Mouse (Mus musculus): ENCODE data around the gene Ndufs7. TPM values are rescaled to one million over a fixed set of nuclear protein-coding genes. Genes with fewer than 3 reads are reported as not detected.

The Ndufs7 gene
- polyA plus RNA-seq, 1 experiment = 314 TPM

GRCm38 (mm10) chr10:80257936-80258335, 9.0 kb downstream of the Ndufs7 start:
- TF ChIP-seq CTCF (IDR thresholded peaks at IDR 0.05; ENCODE audit: extremely low read depth, insufficient read depth, insufficient read length, insufficient replicate concordance) (no peak), POLR2A (IDR thresholded peaks at IDR 0.05; ENCODE audit: low read depth, low read length) (no peak)
- Histone ChIP-seq H3K36me3 (ENCODE audit: control insufficient read depth, insufficient read depth, low read length) (peaks cover 30% of the 10 kb centered on the region), H3K4me1 (ENCODE audit: control insufficient read depth, insufficient read depth, insufficient read length) (peaks cover 8% of the 10 kb centered on the region), H3K4me3 (ENCODE audit: extremely low read depth, insufficient read depth, insufficient read length) (no peak overlapping the region), H3K27me3 (ENCODE audit: control insufficient read depth, insufficient read depth, low read length) (no peaks in the 10 kb centered on the region), H3K27ac (ENCODE audit: insufficient read depth, low read length) (no peak overlapping the region; the same call in 1 of the 2 replicates)
- DNase-seq (ENCODE audit: low read depth in 1 of 2, low spot score in 2 of 2) = no peak
- 74% methylated on average over 2 of the region's 2 CpGs for WGBS

GRCm38 (mm10) chr10:80258752-80259462, 10.0 kb downstream of the Ndufs7 start:
- Histone ChIP-seq H3K4me3 (ENCODE audit: extremely low read depth, insufficient read depth, insufficient read length) (no peak overlapping the region), H3K4me1 (ENCODE audit: control insufficient read depth, insufficient read depth, insufficient read length) (peaks cover 8% of the 10 kb centered on the region), H3K36me3 (ENCODE audit: control insufficient read depth, insufficient read depth, low read length) (peaks cover 27% of the 10 kb centered on the region), H3K27ac (ENCODE audit: insufficient read depth, low read length) (no peak overlapping the region), H3K27me3 (ENCODE audit: control insufficient read depth, insufficient read depth, low read length) (no peaks in the 10 kb centered on the region)
- 94% methylated on average over 14 of the region's 14 CpGs for WGBS
- no peak for TF ChIP-seq CTCF (IDR thresholded peaks at IDR 0.05; ENCODE audit: extremely low read depth, insufficient read depth, insufficient read length, insufficient replicate concordance)
- TF ChIP-seq POLR2A (IDR thresholded peaks at IDR 0.05; ENCODE audit: low read depth, low read length) = no peak
- no peak for DNase-seq (ENCODE audit: low read depth in 1 of 2, low spot score in 2 of 2)

DNA sequence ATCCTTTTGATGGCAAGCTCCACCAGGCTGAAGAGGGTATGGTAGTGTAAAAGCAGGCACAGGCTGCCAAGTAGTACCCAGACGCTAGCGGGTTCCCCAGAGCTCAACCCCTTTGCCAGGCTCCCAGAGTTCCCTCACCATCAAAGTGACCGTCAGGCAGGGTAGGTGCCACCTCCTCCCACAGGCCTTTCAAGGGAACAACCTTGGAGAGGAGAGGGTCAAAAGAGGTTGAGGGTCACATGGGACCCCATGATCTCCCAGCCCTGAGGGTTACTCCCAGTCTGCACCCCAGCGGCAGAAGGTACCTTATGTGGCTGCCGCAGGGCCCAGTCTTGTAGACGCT, 10.5 kb downstream of the Ndufs7 start:
- no peak for TF ChIP-seq POLR2A (IDR thresholded peaks at IDR 0.05; ENCODE audit: low read depth, low read length)
- TF ChIP-seq CTCF (IDR thresholded peaks at IDR 0.05; ENCODE audit: extremely low read depth, insufficient read depth, insufficient read length, insufficient replicate concordance) = no peak
- Histone ChIP-seq H3K4me3 (ENCODE audit: extremely low read depth, insufficient read depth, insufficient read length) (no peak overlapping the region), H3K27me3 (ENCODE audit: control insufficient read depth, insufficient read depth, low read length) (no peaks in the 10 kb centered on the region), H3K4me1 (ENCODE audit: control insufficient read depth, insufficient read depth, insufficient read length) (peaks cover 8% of the 10 kb centered on the region), H3K36me3 (ENCODE audit: control insufficient read depth, insufficient read depth, low read length) (peaks cover 24% of the 10 kb centered on the region), H3K27ac (ENCODE audit: insufficient read depth, low read length) (no peak overlapping the region)
- no peak for DNase-seq (ENCODE audit: low read depth in 1 of 2, low spot score in 2 of 2)
- 92% methylated on average over 6 of the region's 6 CpGs for WGBS

DNA sequence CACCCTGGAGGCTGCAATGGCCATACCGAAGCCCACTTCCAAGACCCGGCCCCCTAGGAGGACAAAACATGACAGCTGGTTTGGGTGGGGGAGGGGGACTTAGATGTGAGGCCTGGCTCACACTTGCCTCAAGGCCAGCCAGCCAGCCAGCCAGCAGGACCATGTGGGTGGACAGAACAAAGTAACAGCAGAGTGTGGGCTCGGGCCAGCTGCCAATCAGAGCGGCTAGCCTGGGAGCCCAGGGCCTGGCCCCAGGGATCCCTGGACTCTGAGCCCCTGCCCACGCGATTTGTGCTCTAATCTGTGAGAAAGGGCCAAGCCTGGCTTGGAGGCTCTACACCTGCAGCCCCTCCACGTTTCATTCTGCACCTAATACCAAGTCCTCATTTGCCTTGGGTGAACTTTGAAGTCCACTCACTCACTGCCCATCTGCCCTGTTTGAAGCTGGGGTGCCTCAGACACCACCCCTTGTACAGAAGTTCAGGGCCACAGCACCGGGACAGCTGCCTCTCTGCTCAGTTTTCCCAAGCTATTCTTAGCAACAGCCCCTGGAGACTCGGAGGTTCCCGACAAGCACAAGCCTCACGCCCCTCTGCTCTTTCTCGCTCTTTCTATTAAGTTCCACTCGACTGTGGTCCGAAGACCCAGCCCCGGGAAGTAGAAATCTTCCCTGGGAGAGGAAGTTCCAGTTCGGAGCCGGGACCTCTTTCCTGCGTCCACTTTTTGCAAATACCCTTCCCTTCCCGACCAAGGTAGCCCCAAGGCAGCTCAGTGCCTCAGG, 11.1 kb downstream of the Ndufs7 start:
- TF ChIP-seq CTCF (IDR thresholded peaks at IDR 0.05; ENCODE audit: extremely low read depth, insufficient read depth, insufficient read length, insufficient replicate concordance) = no peak
- TF ChIP-seq POLR2A (IDR thresholded peaks at IDR 0.05; ENCODE audit: low read depth, low read length) = no peak
- H3K36me3 ChIP-seq (ENCODE audit: control insufficient read depth, insufficient read depth, low read length) = peaks cover 18% of the 10 kb centered on the region
- H3K4me1 ChIP-seq (ENCODE audit: control insufficient read depth, insufficient read depth, insufficient read length) = peaks cover 8% of the 10 kb centered on the region
- WGBS = 32% methylated on average over 19 of the region's 19 CpGs
- no peak for DNase-seq (ENCODE audit: low read depth in 1 of 2, low spot score in 2 of 2)
- H3K27me3 ChIP-seq (ENCODE audit: control insufficient read depth, insufficient read depth, low read length) = no peaks in the 10 kb centered on the region
- H3K27ac ChIP-seq (ENCODE audit: insufficient read depth, low read length) = no peak overlapping the region
- H3K4me3 ChIP-seq (ENCODE audit: extremely low read depth, insufficient read depth, insufficient read length) = peak overlapping the region; percentile 52

DNA sequence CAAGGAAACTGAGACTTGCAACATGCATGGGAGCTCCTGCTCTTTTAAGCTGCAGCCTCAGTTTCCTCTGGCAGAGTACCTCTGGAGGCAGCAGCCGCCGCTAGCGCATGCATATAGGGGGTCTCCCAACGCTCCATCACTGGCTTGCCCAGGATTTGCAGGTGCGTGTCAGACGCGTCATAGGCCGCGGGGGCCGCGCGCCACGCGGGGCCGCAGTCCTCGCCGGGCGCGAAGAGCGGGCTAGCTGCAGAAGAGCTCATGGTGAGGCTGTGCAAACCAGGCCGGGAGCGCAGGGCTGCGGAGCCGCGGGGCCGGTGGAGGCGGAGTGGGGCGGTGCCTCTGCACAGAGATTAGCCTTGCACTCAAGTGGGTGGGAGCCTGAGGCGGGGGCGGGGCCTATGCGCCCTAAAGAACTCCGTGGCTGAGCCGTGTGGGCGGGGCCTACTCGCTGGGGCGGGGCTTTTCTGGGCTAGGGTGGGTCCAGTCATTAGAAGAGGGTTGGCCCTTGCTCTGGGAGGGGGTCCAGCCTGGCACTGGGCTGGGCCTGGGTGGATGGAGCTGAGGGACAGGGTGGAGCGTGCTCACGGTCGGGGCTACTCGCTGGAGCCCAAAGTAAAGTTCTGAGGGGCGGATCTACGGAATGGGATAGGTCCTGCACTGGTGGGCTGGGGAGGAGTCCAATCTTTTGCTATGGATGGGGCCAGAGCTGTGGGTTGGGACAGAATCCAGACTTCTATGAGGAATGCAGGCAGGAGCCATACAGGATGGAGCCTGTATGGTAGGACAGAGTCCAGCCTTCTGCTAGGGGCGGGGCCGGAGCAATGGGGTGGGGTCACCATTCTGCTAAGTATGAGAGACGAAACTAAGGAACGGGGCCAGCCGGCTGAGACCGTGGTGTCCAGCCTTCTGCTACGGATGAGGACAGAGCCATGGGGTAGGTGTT, 12.0 kb downstream of the Ndufs7 start, which contains the start of the genes Gamt and Dazap1:
TSS of gene Gamt (minus strand) at position 371 of the 943 bp plus-strand sequence.
TSS of gene Dazap1 (plus strand) at position 845 of the 943 bp plus-strand sequence.
- Histone ChIP-seq H3K27ac (ENCODE audit: insufficient read depth, low read length) (peak within 1 kb of the TSS; percentile 86), H3K4me1 (ENCODE audit: control insufficient read depth, insufficient read depth, insufficient read length) (peaks cover 8% of the 10 kb centered on the region), H3K27me3 (ENCODE audit: control insufficient read depth, insufficient read depth, low read length) (no peaks in the 10 kb centered on the region), H3K36me3 (ENCODE audit: control insufficient read depth, insufficient read depth, low read length) (peaks cover 12% of the 10 kb centered on the region), H3K4me3 (ENCODE audit: extremely low read depth, insufficient read depth, insufficient read length) (peak within 1 kb of the TSS; percentile 58)
- DNase-seq (ENCODE audit: low read depth in 1 of 2, low spot score in 2 of 2) = peak; percentile 77 to 95
- TF ChIP-seq CTCF (IDR thresholded peaks at IDR 0.05; ENCODE audit: extremely low read depth, insufficient read depth, insufficient read length, insufficient replicate concordance) = no peak
- WGBS = under 1% methylated on average over 49 of the region's 49 CpGs

DNA sequence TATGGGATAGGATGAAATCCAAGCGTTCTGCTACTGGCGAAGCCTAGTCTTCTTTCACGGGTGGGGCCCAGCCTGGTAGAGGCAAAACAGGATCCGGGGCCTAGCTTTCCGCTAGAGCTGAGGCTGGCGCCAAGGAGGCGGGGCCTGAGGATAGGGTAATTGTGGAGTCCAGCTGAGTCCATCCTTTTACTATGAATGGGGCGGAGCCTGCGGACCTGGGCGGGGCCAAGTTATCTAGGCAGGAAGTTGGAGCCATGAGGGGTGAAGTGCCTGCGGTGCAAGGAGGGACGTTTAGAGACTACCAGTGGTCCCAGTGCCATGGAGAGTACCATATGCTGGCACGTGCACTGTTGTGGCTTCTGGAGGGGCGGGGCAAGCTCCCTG, 12.7 kb downstream of the Ndufs7 start:
- peaks cover 8% of the 10 kb centered on the region for H3K4me1 ChIP-seq (ENCODE audit: control insufficient read depth, insufficient read depth, insufficient read length)
- H3K4me3 ChIP-seq (ENCODE audit: extremely low read depth, insufficient read depth, insufficient read length) = peak overlapping the region; percentile 58
- H3K36me3 ChIP-seq (ENCODE audit: control insufficient read depth, insufficient read depth, low read length) = peaks cover 7% of the 10 kb centered on the region; the same call in 1 of the 2 replicates
- peak overlapping the region; percentile 86 for H3K27ac ChIP-seq (ENCODE audit: insufficient read depth, low read length)
- no peaks in the 10 kb centered on the region for H3K27me3 ChIP-seq (ENCODE audit: control insufficient read depth, insufficient read depth, low read length)
- TF ChIP-seq POLR2A (IDR thresholded peaks at IDR 0.05; ENCODE audit: low read depth, low read length) (no peak; the same call in 1 of the 2 replicates), CTCF (IDR thresholded peaks at IDR 0.05; ENCODE audit: extremely low read depth, insufficient read depth, insufficient read length, insufficient replicate concordance) (no peak)
- DNase-seq (ENCODE audit: low read depth in 1 of 2, low spot score in 2 of 2) = peak; percentile 70 to 88
- WGBS = 1% methylated on average over 14 of the region's 14 CpGs

Measured in spleen, adult 2 months (tissue).